Mouse (Mus musculus) c-Kit-positive CD71-positive TER-119-positive erythroid progenitor cells, embryonic 14.5 days (primary cell): ENCODE measurements at regions not wholly inside any gene's neighbourhood (a gene's known extent, or its start where the extent isn't known, plus 50 kb on each side); places are given as distances from the start of the nearest gene placed in this dataset.

Source experiments
- DNase-seq: peaks from one replicate; pipeline ENCODE4 v3.0.0-alpha.2; 2013; ENCODE audit warnings: low spot score

GRCm38 (mm10) chr16:93191174-93191573 is 365.2 kb upstream of the Runx1 start:
- DNase-seq, result no peak

- no peak for DNase-seq
Measured at GRCm38 (mm10) chr16:93190301-93190700, 364.4 kb upstream of the Runx1 start.

GRCm38 (mm10) chr16:93189875-93190274 is 363.9 kb upstream of the Runx1 start:
- no peak for DNase-seq

GRCm38 (mm10) chr16:93189412-93189811 is 363.5 kb upstream of the Runx1 start:
- DNase-seq, result no peak

GRCm38 (mm10) chr16:93186554-93186953 is 360.6 kb upstream of the Runx1 start:
- no peak for DNase-seq

- no peak for DNase-seq
Measured at GRCm38 (mm10) chr16:93182656-93183055, 356.7 kb upstream of the Runx1 start.

- DNase-seq, result no peak
Measured at GRCm38 (mm10) chr16:93181497-93181896, 355.5 kb upstream of the Runx1 start.

GRCm38 (mm10) chr16:93180213-93180612 is 354.3 kb upstream of the Runx1 start:
- no peak for DNase-seq

- DNase-seq, result no peak
Measured at GRCm38 (mm10) chr16:93166667-93167066, 340.7 kb upstream of the Runx1 start.

GRCm38 (mm10) chr16:93158526-93159226 is 332.7 kb upstream of the Runx1 start:
- DNase-seq, result no peak

- DNase-seq, result no peak
Measured at GRCm38 (mm10) chr16:93153545-93154329, 327.8 kb upstream of the Runx1 start.

- no peak for DNase-seq
Measured at GRCm38 (mm10) chr16:93152765-93153489, 327.0 kb upstream of the Runx1 start.

- DNase-seq, result no peak
Measured at GRCm38 (mm10) chr16:93152057-93152456, 326.1 kb upstream of the Runx1 start.

GRCm38 (mm10) chr16:93151652-93152051 is 325.7 kb upstream of the Runx1 start:
- DNase-seq, result no peak

GRCm38 (mm10) chr16:93150451-93150850 is 324.5 kb upstream of the Runx1 start:
- no peak for DNase-seq

- DNase-seq, result peak; percentile 90
Measured at GRCm38 (mm10) chr16:93147525-93148222, 321.7 kb upstream of the Runx1 start.

GRCm38 (mm10) chr16:93146812-93147211 is 320.9 kb upstream of the Runx1 start:
- DNase-seq, result no peak

GRCm38 (mm10) chr16:93145617-93146016 is 319.7 kb upstream of the Runx1 start:
- no peak for DNase-seq

- no peak for DNase-seq
Measured at GRCm38 (mm10) chr16:93144033-93144432, 318.1 kb upstream of the Runx1 start.

- DNase-seq, result no peak
Measured at GRCm38 (mm10) chr16:93143164-93143563, 317.2 kb upstream of the Runx1 start.

- DNase-seq, result no peak
Measured at GRCm38 (mm10) chr16:93141967-93142366, 316.0 kb upstream of the Runx1 start.

GRCm38 (mm10) chr16:93140535-93141110 is 314.7 kb upstream of the Runx1 start:
- no peak for DNase-seq
